Mouse (Mus musculus): ENCODE results near the gene Sypl2.

DNA sequence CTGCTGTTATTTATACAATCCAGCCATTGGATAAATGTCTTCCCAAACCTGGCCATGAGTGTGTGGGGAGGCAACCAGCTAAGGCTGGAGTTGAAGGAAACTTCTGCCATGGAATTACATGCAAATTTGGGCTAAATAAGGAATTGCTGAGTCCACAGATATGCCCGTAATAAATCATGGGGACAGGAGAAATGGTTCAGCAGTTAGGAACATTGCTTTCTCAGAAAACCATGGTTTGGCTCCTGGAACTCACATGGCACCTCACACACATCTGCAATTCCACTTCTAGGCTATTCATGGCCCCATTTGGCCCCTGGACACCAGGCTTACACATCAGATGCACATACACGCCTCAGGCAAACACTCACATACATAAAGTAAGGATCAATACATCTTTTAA lies 1.1 kb upstream of the Sypl2 start:
- TF ChIP-seq CTCF (IDR thresholded peaks at IDR 0.05 in 2 of 3, conservative IDR thresholded peaks at IDR 0.05 in 1 of 3; ENCODE audit: control insufficient read depth in 1 of 3, insufficient read depth in 1 of 3, low read depth in 2 of 3, low read length in 3 of 3, poor library complexity in 1 of 3, severe bottlenecking in 1 of 3) (no peak), NELFE (IDR thresholded peaks at IDR 0.05; ENCODE audit: low read depth, low read length) (no peak), POLR2AphosphoS5 (IDR thresholded peaks at IDR 0.05; ENCODE audit: borderline replicate concordance, low read depth, low read length) (no peak), HCFC1 (IDR thresholded peaks at IDR 0.05; ENCODE audit: low read depth, low read length) (no peak), SIN3A (IDR thresholded peaks at IDR 0.05; ENCODE audit: low read length) (no peak), USF2 (IDR thresholded peaks at IDR 0.05; ENCODE audit: borderline replicate concordance in 1 of 2, insufficient read depth in 1 of 2, low read depth in 1 of 2, low read length in 2 of 2) (no peak), GATA1 (IDR thresholded peaks at IDR 0.05; ENCODE audit: low read depth, low read length) (no peak), MEF2A (IDR thresholded peaks at IDR 0.05; ENCODE audit: extremely low read depth, insufficient replicate concordance, low read depth, low read length, poor library complexity, severe bottlenecking) (no peak), TCF12 (IDR thresholded peaks at IDR 0.05; ENCODE audit: low read depth, low read length) (no peak), CHD1 (IDR thresholded peaks at IDR 0.05; ENCODE audit: low read depth, low read length) (no peak), TAL1 (IDR thresholded peaks at IDR 0.05; ENCODE audit: low read length) (no peak), MXI1 (IDR thresholded peaks at IDR 0.05; ENCODE audit: low read depth, low read length) (no peak)
